Mouse (Mus musculus) bone marrow, adult 2 months (tissue): ENCODE data around the gene Krt12.

Experiments used
- CTCF ChIP-seq: fragments of 200-500 bp; IDR thresholded peaks from 2 replicates; pipeline ENCODE4 v1.5.1; 2011; ENCODE audit warnings: low read length, control low read depth; ENCODE audit not compliant: control insufficient read depth, insufficient read depth
- POLR2A ChIP-seq: fragments of 200-500 bp; IDR thresholded peaks from 2 replicates; pipeline ENCODE4 v1.6.1; 2011; ENCODE audit warnings: low read depth, mild to moderate bottlenecking, control low read depth, low read length, borderline replicate concordance; ENCODE audit not compliant: control insufficient read depth

GRCm38 (mm10) chr11:99369229-99369628 is 52.8 kb downstream of the Krt12 start:
- TF ChIP-seq CTCF (no peak), POLR2A (no peak)
